Mouse (Mus musculus): ENCODE data around the gene Gm10139.
"Not testable (repeated sequence)": the region's sequence is repeated elsewhere in the genome, so short reads cannot be mapped to it uniquely, and the experiment has no call there.

Gene Gm10139

GRCm38 (mm10) chr13:65512378-65512777 lies at the start of gene Gm10139:
Gm10139 (plus strand) TSS chr13:65512678.
- not testable (repeated sequence) for DNase-seq (ENCODE audit: extremely low spot score, low read depth, low spot score)

DNA sequence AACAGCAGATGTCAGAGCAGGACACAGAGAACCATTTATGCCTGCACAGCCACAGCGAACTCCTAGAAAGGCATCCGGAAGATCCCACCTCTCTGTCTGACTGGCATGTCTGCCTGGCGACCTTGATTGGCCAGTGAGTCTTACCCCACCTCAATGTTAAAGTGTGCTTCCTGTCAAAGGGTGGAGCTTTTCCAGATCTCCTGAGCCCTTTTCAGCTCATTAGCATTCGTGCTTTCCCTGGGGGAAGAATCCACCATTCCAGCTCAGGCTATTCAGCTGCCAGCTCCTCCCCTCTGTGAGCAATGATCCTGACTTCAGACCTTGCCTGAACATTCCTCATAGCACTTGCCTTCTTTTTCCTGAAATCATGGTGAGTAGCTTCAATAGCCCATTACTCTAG lies 45.2 kb downstream of the Gm10139 start:
- not testable (repeated sequence) for DNase-seq (ENCODE audit: extremely low spot score, low read depth, low spot score)

Data from hindlimb bud, embryonic 11.5 days (tissue).